Mouse (Mus musculus): ENCODE measurements around the gene Mospd3.

Mospd3 gene

GRCm38 (mm10) chr5:137574470-137574901, 26.4 kb downstream of the Mospd3 start:
- DNase-seq (ENCODE audit: low spot score in 2 of 2): peak; percentile 52 to 71

GRCm38 (mm10) chr5:137570691-137571586, 29.9 kb downstream of the Mospd3 start:
- DNase-seq (ENCODE audit: low spot score in 2 of 2): no peak

GRCm38 (mm10) chr5:137570181-137570580, 30.7 kb downstream of the Mospd3 start:
- no peak for DNase-seq (ENCODE audit: low spot score in 2 of 2)

- no peak for DNase-seq (ENCODE audit: low spot score in 2 of 2)
Observed at GRCm38 (mm10) chr5:137569665-137570064, 31.2 kb downstream of the Mospd3 start, which contains the start of gene Tfr2. Tfr2 (plus strand) TSS chr5:137569840.

GRCm38 (mm10) chr5:137569031-137569430, 31.8 kb downstream of the Mospd3 start:
- DNase-seq (ENCODE audit: low spot score in 2 of 2): no peak

- no peak for DNase-seq (ENCODE audit: low spot score in 2 of 2)
Observed at GRCm38 (mm10) chr5:137568223-137568798, 32.5 kb downstream of the Mospd3 start.

GRCm38 (mm10) chr5:137566416-137566815, 34.4 kb downstream of the Mospd3 start:
- no peak for DNase-seq (ENCODE audit: low spot score in 2 of 2)

- DNase-seq (ENCODE audit: low spot score in 2 of 2): no peak
Observed at GRCm38 (mm10) chr5:137565744-137566143, 35.1 kb downstream of the Mospd3 start.

- peak in 1 of 2 experiments; percentile 65 for DNase-seq (ENCODE audit: low spot score in 2 of 2)
Observed at GRCm38 (mm10) chr5:137562965-137563364, 37.9 kb downstream of the Mospd3 start.

GRCm38 (mm10) chr5:137561556-137561955, 39.3 kb downstream of the Mospd3 start:
- no peak for DNase-seq (ENCODE audit: low spot score in 2 of 2)

GRCm38 (mm10) chr5:137553898-137554297, 47.0 kb downstream of the Mospd3 start:
- DNase-seq (ENCODE audit: low spot score in 2 of 2): no peak

GRCm38 (mm10) chr5:137553411-137553837, 47.4 kb downstream of the Mospd3 start, which contains the start of gene Actl6b:
Actl6b (plus strand) TSS chr5:137553517.
- peak; percentile 96 for DNase-seq (ENCODE audit: low spot score in 2 of 2)

- DNase-seq (ENCODE audit: low spot score in 2 of 2): no peak
Observed at GRCm38 (mm10) chr5:137553000-137553399, 47.9 kb downstream of the Mospd3 start.

- DNase-seq (ENCODE audit: low spot score in 2 of 2): no peak
Observed at GRCm38 (mm10) chr5:137551119-137551518, 49.7 kb downstream of the Mospd3 start.

GRCm38 (mm10) chr5:137549840-137550239, 51.0 kb downstream of the Mospd3 start:
- DNase-seq (ENCODE audit: low spot score in 2 of 2): no peak
